Mouse (Mus musculus): ENCODE data around the gene Pycr1. TPM values are rescaled to one million over a fixed set of nuclear protein-coding genes. Genes with fewer than 3 reads are reported as not detected.
"Not testable (repeated sequence)": the region's sequence is repeated elsewhere in the genome, so short reads cannot be mapped to it uniquely, and the experiment has no call there.

The Pycr1 gene
- polyA plus RNA-seq, 1 experiment from 2014 or later, result 21.8 TPM

DNA sequence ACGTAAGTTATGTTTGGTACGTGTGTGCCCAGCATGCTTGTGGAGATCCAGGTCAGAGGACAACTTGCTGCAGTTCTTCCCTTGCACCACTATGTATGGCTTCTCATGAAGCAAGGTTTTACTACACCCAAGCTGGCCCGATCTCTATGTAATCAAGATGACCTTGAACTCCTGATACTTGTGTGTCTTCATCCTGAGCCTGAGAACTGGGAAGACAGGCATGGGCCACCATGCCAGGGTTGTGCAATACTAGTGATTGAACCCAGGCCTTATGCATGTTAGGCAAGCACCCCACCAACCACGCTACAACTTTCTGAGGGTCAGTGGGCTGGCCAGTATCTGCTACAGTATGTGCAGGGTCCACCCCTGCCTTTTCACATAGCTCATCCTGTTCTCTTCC is 33.4 kb upstream of the Pycr1 start:
- Histone ChIP-seq H3K9me3 (ENCODE audit: control insufficient read depth, low read length) (no peaks in the 10 kb centered on the region), H3K36me3 (ENCODE audit: control insufficient read depth, insufficient read depth, low read length) (peaks cover 41% of the 10 kb centered on the region), H3K27me3 (ENCODE audit: control insufficient read depth, insufficient read depth, low read length) (no peaks in the 10 kb centered on the region), H3K9ac (ENCODE audit: low read depth, low read length) (no peak overlapping the region), H3K4me3 (ENCODE audit: low read length) (no peak overlapping the region), H3K4me2 (replicated peaks; ENCODE audit: low read depth, low read length) (no peak overlapping the region), H3K27ac (ENCODE audit: low read depth, low read length) (no peak overlapping the region), H3K4me1 (ENCODE audit: control insufficient read depth, insufficient read depth, low read length) (peaks cover 9% of the 10 kb centered on the region)
- ATAC-seq (ENCODE audit: low FRiP score, low TSS enrichment), result no peak
- WGBS, result 94% methylated on average over 4 of the region's 4 CpGs

GRCm38 (mm10) chr11:120675875-120676274 is 32.3 kb upstream of the Pycr1 start:
- not testable (repeated sequence) for H3K27ac ChIP-seq (ENCODE audit: low read depth, low read length); ATAC-seq (ENCODE audit: low FRiP score, low TSS enrichment); H3K4me3 ChIP-seq (ENCODE audit: low read length); H3K9me3 ChIP-seq (ENCODE audit: control insufficient read depth, low read length); H3K4me2 ChIP-seq (replicated peaks; ENCODE audit: low read depth, low read length); H3K9ac ChIP-seq (ENCODE audit: low read depth, low read length); H3K4me1 ChIP-seq (ENCODE audit: control insufficient read depth, insufficient read depth, low read length); H3K27me3 ChIP-seq (ENCODE audit: control insufficient read depth, insufficient read depth, low read length)
- H3K36me3 ChIP-seq (ENCODE audit: control insufficient read depth, insufficient read depth, low read length), result peaks cover 34% of the 10 kb centered on the region
- WGBS, result 67% methylated on average over 2 of the region's 5 CpGs

DNA sequence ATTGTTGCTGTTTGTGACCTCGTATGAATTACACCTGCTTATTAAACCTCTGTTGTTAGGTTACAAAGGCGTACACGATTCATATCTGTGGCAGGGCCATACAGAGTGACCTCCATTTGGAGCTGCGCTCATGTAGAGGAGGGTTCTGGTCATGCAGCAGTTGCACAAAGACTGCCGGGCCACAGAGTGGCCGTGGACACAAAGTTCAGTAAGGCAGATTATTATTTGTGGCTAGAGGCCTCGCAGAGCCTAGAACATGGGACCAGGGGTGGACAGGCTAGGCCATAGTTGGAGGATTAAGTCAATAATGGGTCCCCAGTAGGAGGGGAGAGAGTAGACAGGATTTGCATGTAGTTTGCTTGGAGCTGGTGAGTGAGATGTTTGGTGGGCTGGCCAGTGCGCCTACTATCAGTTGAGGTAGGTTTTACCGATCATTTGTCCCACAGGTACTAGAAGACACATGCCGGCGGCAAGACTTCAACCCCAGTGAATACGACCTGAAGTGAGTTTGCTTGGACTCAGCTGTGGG is 30.1 kb upstream of the Pycr1 start:
- 40% methylated on average over 12 of the region's 12 CpGs for WGBS

GRCm38 (mm10) chr11:120672687-120673593 is 29.4 kb upstream of the Pycr1 start, which contains the start of gene Aspscr1:
Aspscr1 (plus strand) TSS chr11:120672973.
- Histone ChIP-seq H3K4me1 (ENCODE audit: control insufficient read depth, insufficient read depth, low read length) (peaks cover 9% of the 10 kb centered on the region), H3K9me3 (ENCODE audit: control insufficient read depth, low read length) (no peaks in the 10 kb centered on the region), H3K4me2 (replicated peaks; ENCODE audit: low read depth, low read length) (peak within 1 kb of the TSS; percentile 60), H3K9ac (ENCODE audit: low read depth, low read length) (peak within 1 kb of the TSS; percentile 79), H3K4me3 (ENCODE audit: low read length) (peak within 1 kb of the TSS; percentile 67), H3K27ac (ENCODE audit: low read depth, low read length) (peak within 1 kb of the TSS; percentile 57), H3K36me3 (ENCODE audit: control insufficient read depth, insufficient read depth, low read length) (peaks cover 10% of the 10 kb centered on the region; the same call in 1 of the 2 replicates), H3K27me3 (ENCODE audit: control insufficient read depth, insufficient read depth, low read length) (no peaks in the 10 kb centered on the region)
- WGBS, result under 1% methylated on average over 82 of the region's 83 CpGs
- peak; percentile 96 for ATAC-seq (ENCODE audit: low FRiP score, low TSS enrichment)

More for the DNA sequence above, 30.1 kb upstream of the Pycr1 start:
- peak overlapping the region; percentile 57; the same call in 1 of the 2 replicates for H3K27ac ChIP-seq (ENCODE audit: low read depth, low read length)
- H3K4me3 ChIP-seq (ENCODE audit: low read length), result peak overlapping the region; percentile 67
- no peaks in the 10 kb centered on the region for H3K27me3 ChIP-seq (ENCODE audit: control insufficient read depth, insufficient read depth, low read length)
- peak overlapping the region; percentile 79 for H3K9ac ChIP-seq (ENCODE audit: low read depth, low read length)
- ATAC-seq (ENCODE audit: low FRiP score, low TSS enrichment), result peak; percentile 8; the same call in 1 of the 2 replicates
- H3K4me2 ChIP-seq (replicated peaks; ENCODE audit: low read depth, low read length), result peak overlapping the region; percentile 60
- peaks cover 9% of the 10 kb centered on the region for H3K4me1 ChIP-seq (ENCODE audit: control insufficient read depth, insufficient read depth, low read length)
- no peaks in the 10 kb centered on the region for H3K9me3 ChIP-seq (ENCODE audit: control insufficient read depth, low read length)
- peaks cover 17% of the 10 kb centered on the region for H3K36me3 ChIP-seq (ENCODE audit: control insufficient read depth, insufficient read depth, low read length)

GRCm38 (mm10) chr11:120666617-120667016 is 23.0 kb upstream of the Pycr1 start:
- Histone ChIP-seq H3K4me2 (replicated peaks; ENCODE audit: low read depth, low read length) (no peak overlapping the region), H3K36me3 (ENCODE audit: control insufficient read depth, insufficient read depth, low read length) (no peaks in the 10 kb centered on the region), H3K27me3 (ENCODE audit: control insufficient read depth, insufficient read depth, low read length) (peaks cover 30% of the 10 kb centered on the region), H3K27ac (ENCODE audit: low read depth, low read length) (no peak overlapping the region; the same call in 1 of the 2 replicates), H3K4me1 (ENCODE audit: control insufficient read depth, insufficient read depth, low read length) (no peaks in the 10 kb centered on the region), H3K4me3 (ENCODE audit: low read length) (no peak overlapping the region), H3K9ac (ENCODE audit: low read depth, low read length) (no peak overlapping the region), H3K9me3 (ENCODE audit: control insufficient read depth, low read length) (no peaks in the 10 kb centered on the region)
- no peak for ATAC-seq (ENCODE audit: low FRiP score, low TSS enrichment)
- 4% methylated on average over 3 of the region's 3 CpGs for WGBS

- Histone ChIP-seq H3K36me3 (ENCODE audit: control insufficient read depth, insufficient read depth, low read length) (no peaks in the 10 kb centered on the region), H3K27me3 (ENCODE audit: control insufficient read depth, insufficient read depth, low read length) (peaks cover 42% of the 10 kb centered on the region), H3K4me1 (ENCODE audit: control insufficient read depth, insufficient read depth, low read length) (peaks cover 8% of the 10 kb centered on the region), H3K4me2 (replicated peaks; ENCODE audit: low read depth, low read length) (no peak overlapping the region), H3K27ac (ENCODE audit: low read depth, low read length) (no peak overlapping the region), H3K4me3 (ENCODE audit: low read length) (no peak overlapping the region), H3K9ac (ENCODE audit: low read depth, low read length) (no peak overlapping the region), H3K9me3 (ENCODE audit: control insufficient read depth, low read length) (no peaks in the 10 kb centered on the region)
- WGBS, result 83% methylated on average over 3 of the region's 3 CpGs
- ATAC-seq (ENCODE audit: low FRiP score, low TSS enrichment), result no peak
These were observed 21.8 kb upstream of the Pycr1 start for GRCm38 (mm10) chr11:120665406-120665805.

DNA sequence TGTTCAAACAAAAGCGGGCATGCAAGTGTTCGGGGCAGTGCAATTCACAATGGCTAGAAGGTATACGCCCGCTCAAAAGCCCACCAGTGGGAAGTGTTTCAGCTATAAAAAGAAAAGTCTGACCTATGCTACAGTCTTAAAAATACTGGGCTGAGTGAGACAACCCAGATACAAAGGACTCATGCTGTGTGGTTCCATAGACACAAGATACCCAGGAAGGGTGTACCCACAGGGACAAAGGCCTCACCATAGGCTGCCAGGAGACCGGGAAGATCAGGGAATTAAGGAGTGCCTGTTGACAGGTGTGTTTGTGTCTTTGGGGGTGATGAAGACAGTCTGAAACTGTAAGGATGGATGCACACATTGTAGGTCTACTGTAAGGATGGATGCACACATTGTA is 20.1 kb upstream of the Pycr1 start:
- Histone ChIP-seq H3K4me3 (ENCODE audit: low read length) (no peak overlapping the region), H3K9me3 (ENCODE audit: control insufficient read depth, low read length) (no peaks in the 10 kb centered on the region), H3K27me3 (ENCODE audit: control insufficient read depth, insufficient read depth, low read length) (peaks cover 59% of the 10 kb centered on the region), H3K36me3 (ENCODE audit: control insufficient read depth, insufficient read depth, low read length) (no peaks in the 10 kb centered on the region), H3K4me2 (replicated peaks; ENCODE audit: low read depth, low read length) (no peak overlapping the region), H3K27ac (ENCODE audit: low read depth, low read length) (no peak overlapping the region), H3K4me1 (ENCODE audit: control insufficient read depth, insufficient read depth, low read length) (peaks cover 18% of the 10 kb centered on the region), H3K9ac (ENCODE audit: low read depth, low read length) (no peak overlapping the region)
- WGBS, result 90% methylated on average over 5 of the region's 5 CpGs
- ATAC-seq (ENCODE audit: low FRiP score, low TSS enrichment), result no peak

DNA sequence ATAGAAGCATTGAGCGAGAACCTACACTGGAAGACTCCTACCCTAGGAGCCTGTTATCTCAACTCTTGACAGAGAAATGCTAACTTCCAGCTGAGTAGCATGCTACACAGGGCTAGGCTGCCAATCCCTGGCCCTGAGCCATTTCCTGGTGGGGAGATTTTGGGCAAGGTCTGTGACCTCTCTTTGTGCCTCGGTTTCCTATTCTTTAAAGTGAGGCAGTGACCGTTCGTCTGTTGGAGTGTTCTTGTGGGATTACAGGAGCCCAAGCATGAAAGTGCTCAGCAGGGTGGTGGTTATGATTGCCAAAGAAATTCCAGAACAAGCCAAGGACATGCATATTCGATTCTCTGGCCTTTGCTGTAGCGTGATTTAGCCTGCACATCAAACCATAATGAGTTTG is 19.2 kb upstream of the Pycr1 start:
- no peak overlapping the region for H3K27ac ChIP-seq (ENCODE audit: low read depth, low read length)
- H3K36me3 ChIP-seq (ENCODE audit: control insufficient read depth, insufficient read depth, low read length), result no peaks in the 10 kb centered on the region
- H3K4me1 ChIP-seq (ENCODE audit: control insufficient read depth, insufficient read depth, low read length), result peaks cover 18% of the 10 kb centered on the region
- peaks cover 67% of the 10 kb centered on the region for H3K27me3 ChIP-seq (ENCODE audit: control insufficient read depth, insufficient read depth, low read length)
- no peak for ATAC-seq (ENCODE audit: low FRiP score, low TSS enrichment)
- no peak overlapping the region for H3K9ac ChIP-seq (ENCODE audit: low read depth, low read length)
- H3K9me3 ChIP-seq (ENCODE audit: control insufficient read depth, low read length), result no peaks in the 10 kb centered on the region
- H3K4me3 ChIP-seq (ENCODE audit: low read length), result no peak overlapping the region
- no peak overlapping the region for H3K4me2 ChIP-seq (replicated peaks; ENCODE audit: low read depth, low read length)
- WGBS, result 79% methylated on average over 6 of the region's 6 CpGs

- no peaks in the 10 kb centered on the region for H3K9me3 ChIP-seq (ENCODE audit: control insufficient read depth, low read length)
- H3K27ac ChIP-seq (ENCODE audit: low read depth, low read length), result no peak within 1 kb of the TSS
- H3K9ac ChIP-seq (ENCODE audit: low read depth, low read length), result peak within 1 kb of the TSS; percentile 44
- ATAC-seq (ENCODE audit: low FRiP score, low TSS enrichment), result no peak
- no peaks in the 10 kb centered on the region for H3K36me3 ChIP-seq (ENCODE audit: control insufficient read depth, insufficient read depth, low read length)
- H3K4me2 ChIP-seq (replicated peaks; ENCODE audit: low read depth, low read length), result peak within 1 kb of the TSS; percentile 77
- peaks cover 67% of the 10 kb centered on the region for H3K27me3 ChIP-seq (ENCODE audit: control insufficient read depth, insufficient read depth, low read length)
- H3K4me1 ChIP-seq (ENCODE audit: control insufficient read depth, insufficient read depth, low read length), result peaks cover 18% of the 10 kb centered on the region
- peak within 1 kb of the TSS; percentile 36 for H3K4me3 ChIP-seq (ENCODE audit: low read length)
- WGBS, result under 1% methylated on average over 35 of the region's 35 CpGs
These were observed 17.5 kb upstream of the Pycr1 start, which contains the start of gene Notum for GRCm38 (mm10) chr11:120661076-120661460. Notum (minus strand) TSS chr11:120661175.

Measured in kidney, embryonic 14.5 days (tissue).